Mouse (Mus musculus) midbrain, embryonic 15.5 days (tissue): ENCODE data around the gene Ppp2r5a. TPM values are rescaled to one million over a fixed set of nuclear protein-coding genes. Genes with fewer than 3 reads are reported as not detected.

ENCODE experiments used
- ATAC-seq: fragments of 200-750 bp; cut with Nextera tagmentation; replicated peaks from 2 replicates; pipeline ENCODE4 v1.8.0; 2017; ENCODE audit warnings: moderate TSS enrichment
- H3K27ac ChIP-seq: fragments of 300-500 bp; sonication (generic); 2 replicates; pipeline ENCODE4 v1.5.1; 2015; ENCODE audit warnings: mild to moderate bottlenecking, inconsistent platforms
- H3K27me3 ChIP-seq: fragments of 300-500 bp; sonication (generic); replicated peaks from 2 replicates; pipeline ENCODE4 v1.6.1; 2015; ENCODE audit warnings: inconsistent platforms
- H3K36me3 ChIP-seq: fragments of 300-500 bp; sonication (generic); replicated peaks from 2 replicates; pipeline ENCODE4 v1.6.1; 2015; ENCODE audit warnings: inconsistent platforms
- H3K4me1 ChIP-seq: fragments of 300-500 bp; sonication (generic); 2 replicates; pipeline ENCODE4 v1.6.1; 2015; ENCODE audit warnings: inconsistent platforms
- H3K4me2 ChIP-seq: fragments of 300-500 bp; sonication (generic); 2 replicates; pipeline ENCODE4 v1.6.1; 2015; ENCODE audit warnings: inconsistent platforms, mild to moderate bottlenecking, moderate library complexity
- H3K4me3 ChIP-seq: fragments of 300-500 bp; sonication (generic); 2 replicates; pipeline ENCODE4 v1.5.1; 2015; ENCODE audit warnings: mild to moderate bottlenecking, inconsistent platforms
- H3K9ac ChIP-seq: fragments of 300-500 bp; sonication (generic); 2 replicates; pipeline ENCODE4 v1.6.1; 2015; ENCODE audit warnings: mild to moderate bottlenecking, inconsistent platforms
- H3K9me3 ChIP-seq: fragments of 300-500 bp; sonication (generic); 2 replicates; pipeline ENCODE4 v1.6.1; 2016; ENCODE audit warnings: inconsistent platforms
- WGBS: fragments of 180-500 bp; shearing (Covaris S2); methylation state at CpG from one replicate; pipeline ENCODE4 v1.1.7; 2015; ENCODE audit warnings: mixed read lengths; 5-methylcytosine and 5-hydroxymethylcytosine counted together
- polyA plus RNA-seq: library from polyadenylated mRNA; unstranded; fragments of >200 nt; fragmentation: Nextera tagmentation; extraction: Ambion mirVana; gene quantifications from 2 replicates; pipeline ENCODE4 v1.2.1, GENCODE M21; 2015

Ppp2r5a gene
- polyA plus RNA-seq, 1 experiment from 2014 or later: 9.4 TPM

- Histone ChIP-seq H3K4me1 (peaks cover 8% of the 10 kb centered on the region; the same call in 1 of the 2 replicates), H3K9me3 (no peaks in the 10 kb centered on the region), H3K27ac (no peak overlapping the region), H3K36me3 (no peaks in the 10 kb centered on the region), H3K27me3 (peaks cover 8% of the 10 kb centered on the region), H3K4me2 (peak overlapping the region; percentile 63), H3K4me3 (peak overlapping the region; percentile 76), H3K9ac (no peak overlapping the region)
- no peak for ATAC-seq
- 45% methylated on average over 1 of the region's 1 CpGs for WGBS
Observed at GRCm38 (mm10) chr1:191395200-191395599, 7.9 kb downstream of the Ppp2r5a start.

GRCm38 (mm10) chr1:191394126-191394525 is 8.9 kb downstream of the Ppp2r5a start:
- no peak overlapping the region for H3K27ac ChIP-seq
- H3K4me3 ChIP-seq: no peak overlapping the region
- 70% methylated on average over 2 of the region's 2 CpGs for WGBS
- H3K36me3 ChIP-seq: no peaks in the 10 kb centered on the region
- ATAC-seq: no peak
- H3K9ac ChIP-seq: no peak overlapping the region
- H3K4me2 ChIP-seq: no peak overlapping the region
- H3K4me1 ChIP-seq: peaks cover 8% of the 10 kb centered on the region; the same call in 1 of the 2 replicates
- H3K27me3 ChIP-seq: peaks cover 8% of the 10 kb centered on the region
- no peaks in the 10 kb centered on the region for H3K9me3 ChIP-seq

- peaks cover 8% of the 10 kb centered on the region; the same call in 1 of the 2 replicates for H3K4me1 ChIP-seq
- H3K36me3 ChIP-seq: no peaks in the 10 kb centered on the region
- no peak overlapping the region for H3K27ac ChIP-seq
- 92% methylated on average over 3 of the region's 3 CpGs for WGBS
- H3K9ac ChIP-seq: no peak overlapping the region
- no peaks in the 10 kb centered on the region for H3K9me3 ChIP-seq
- H3K4me2 ChIP-seq: no peak overlapping the region
- ATAC-seq: no peak
- no peak overlapping the region for H3K4me3 ChIP-seq
- H3K27me3 ChIP-seq: peaks cover 8% of the 10 kb centered on the region
Observed at GRCm38 (mm10) chr1:191393536-191393935, 9.5 kb downstream of the Ppp2r5a start.

- WGBS: 20% methylated on average over 3 of the region's 3 CpGs
- Histone ChIP-seq H3K4me1 (peaks cover 5% of the 10 kb centered on the region; the same call in 1 of the 2 replicates), H3K4me2 (no peak overlapping the region), H3K9ac (no peak overlapping the region), H3K36me3 (no peaks in the 10 kb centered on the region), H3K27me3 (peaks cover 8% of the 10 kb centered on the region), H3K9me3 (no peaks in the 10 kb centered on the region), H3K27ac (no peak overlapping the region), H3K4me3 (no peak overlapping the region)
- peak; percentile 42; the same call in 1 of the 2 replicates for ATAC-seq
Observed at GRCm38 (mm10) chr1:191391311-191391710, 11.8 kb downstream of the Ppp2r5a start.

GRCm38 (mm10) chr1:191384786-191385430 is 18.2 kb downstream of the Ppp2r5a start:
- ATAC-seq: no peak
- no peak overlapping the region for H3K27ac ChIP-seq
- WGBS: 94% methylated on average over 10 of the region's 10 CpGs

GRCm38 (mm10) chr1:191381955-191382736 is 20.9 kb downstream of the Ppp2r5a start:
- WGBS: 78% methylated on average over 11 of the region's 11 CpGs
- H3K9me3 ChIP-seq: no peaks in the 10 kb centered on the region
- H3K27ac ChIP-seq: peak overlapping the region; percentile 43
- no peaks in the 10 kb centered on the region for H3K36me3 ChIP-seq
- H3K9ac ChIP-seq: no peak overlapping the region
- ATAC-seq: no peak
- H3K4me2 ChIP-seq: no peak overlapping the region
- no peaks in the 10 kb centered on the region for H3K4me1 ChIP-seq
- H3K4me3 ChIP-seq: no peak overlapping the region
- H3K27me3 ChIP-seq: no peaks in the 10 kb centered on the region

More at GRCm38 (mm10) chr1:191384786-191385430, 18.2 kb downstream of the Ppp2r5a start:
- no peaks in the 10 kb centered on the region for H3K9me3 ChIP-seq
- no peaks in the 10 kb centered on the region for H3K27me3 ChIP-seq
- no peak overlapping the region for H3K9ac ChIP-seq
- H3K4me2 ChIP-seq: no peak overlapping the region
- H3K36me3 ChIP-seq: no peaks in the 10 kb centered on the region
- H3K4me3 ChIP-seq: no peak overlapping the region
- H3K4me1 ChIP-seq: no peaks in the 10 kb centered on the region

GRCm38 (mm10) chr1:191380843-191381242 is 22.2 kb downstream of the Ppp2r5a start:
- Histone ChIP-seq H3K4me3 (no peak overlapping the region), H3K4me1 (no peaks in the 10 kb centered on the region), H3K4me2 (no peak overlapping the region), H3K9me3 (no peaks in the 10 kb centered on the region), H3K27ac (no peak overlapping the region), H3K9ac (no peak overlapping the region), H3K36me3 (no peaks in the 10 kb centered on the region), H3K27me3 (no peaks in the 10 kb centered on the region)
- ATAC-seq: no peak
- 95% methylated on average over 3 of the region's 3 CpGs for WGBS

GRCm38 (mm10) chr1:191378080-191378479 is 25.0 kb downstream of the Ppp2r5a start:
- no peaks in the 10 kb centered on the region for H3K9me3 ChIP-seq
- no peak for ATAC-seq
- H3K4me2 ChIP-seq: no peak overlapping the region
- no peaks in the 10 kb centered on the region for H3K36me3 ChIP-seq
- no peaks in the 10 kb centered on the region for H3K27me3 ChIP-seq
- H3K9ac ChIP-seq: no peak overlapping the region
- no peak overlapping the region for H3K4me3 ChIP-seq
- no peaks in the 10 kb centered on the region for H3K4me1 ChIP-seq
- 94% methylated on average over 2 of the region's 2 CpGs for WGBS
- H3K27ac ChIP-seq: no peak overlapping the region

- no peak for ATAC-seq
- H3K4me2 ChIP-seq: no peak overlapping the region
- no peak overlapping the region for H3K27ac ChIP-seq
- H3K27me3 ChIP-seq: no peaks in the 10 kb centered on the region
- no peaks in the 10 kb centered on the region for H3K36me3 ChIP-seq
- WGBS: 87% methylated on average over 5 of the region's 5 CpGs
- H3K9me3 ChIP-seq: no peaks in the 10 kb centered on the region
- no peak overlapping the region for H3K4me3 ChIP-seq
- no peaks in the 10 kb centered on the region for H3K4me1 ChIP-seq
- no peak overlapping the region for H3K9ac ChIP-seq
Observed at GRCm38 (mm10) chr1:191375644-191375998, 27.5 kb downstream of the Ppp2r5a start.

- no peaks in the 10 kb centered on the region for H3K4me1 ChIP-seq
Observed at GRCm38 (mm10) chr1:191374993-191375643, 28.0 kb downstream of the Ppp2r5a start.

GRCm38 (mm10) chr1:191369140-191369539 is 33.9 kb downstream of the Ppp2r5a start:
- Histone ChIP-seq H3K4me1 (no peaks in the 10 kb centered on the region), H3K9ac (no peak overlapping the region), H3K27ac (no peak overlapping the region), H3K36me3 (no peaks in the 10 kb centered on the region), H3K27me3 (no peaks in the 10 kb centered on the region), H3K9me3 (no peaks in the 10 kb centered on the region), H3K4me2 (no peak overlapping the region), H3K4me3 (no peak overlapping the region)
- ATAC-seq: no peak

More at GRCm38 (mm10) chr1:191374993-191375643, 28.0 kb downstream of the Ppp2r5a start:
- ATAC-seq: no peak
- H3K36me3 ChIP-seq: no peaks in the 10 kb centered on the region
- 93% methylated on average over 10 of the region's 10 CpGs for WGBS
- no peak overlapping the region for H3K27ac ChIP-seq
- H3K9me3 ChIP-seq: no peaks in the 10 kb centered on the region
- H3K9ac ChIP-seq: no peak overlapping the region
- no peak overlapping the region for H3K4me3 ChIP-seq
- H3K4me2 ChIP-seq: no peak overlapping the region
- no peaks in the 10 kb centered on the region for H3K27me3 ChIP-seq

GRCm38 (mm10) chr1:191368193-191368592 is 34.9 kb downstream of the Ppp2r5a start:
- Histone ChIP-seq H3K36me3 (no peaks in the 10 kb centered on the region), H3K9me3 (no peaks in the 10 kb centered on the region), H3K4me3 (no peak overlapping the region), H3K4me1 (no peaks in the 10 kb centered on the region), H3K27me3 (no peaks in the 10 kb centered on the region), H3K9ac (no peak overlapping the region), H3K27ac (no peak overlapping the region), H3K4me2 (no peak overlapping the region)
- WGBS: 93% methylated on average over 4 of the region's 4 CpGs
- ATAC-seq: no peak
